In genomic region chr7:126792721-126793443, GRCm38 (mm10) we compare ENCODE assay signal across 8 mouse cellular contexts. TPM values are rescaled to one million over a fixed set of nuclear protein-coding genes. Genes with fewer than 3 reads are reported as not detected.
DNase-seq lines count a peak whose midpoint lies in the region; TF ChIP-seq lines count a peak whose summit lies in the region.

No protein-coding gene starts in this region.

- peaks cover 6% of the 10 kb centered on the region; the same call in 1 of the 2 replicates for H3K4me1 ChIP-seq in kidney, adult 2 months (ENCODE audit: control insufficient read depth, insufficient read depth, low read length)
- H3K4me1 ChIP-seq in bone marrow, adult 2 months (ENCODE audit: control insufficient read depth, insufficient read depth, low read length): peaks cover 4% of the 10 kb centered on the region
- H3K4me1 ChIP-seq in hindbrain, embryonic 10.5 days (replicated peaks): peaks cover 53% of the 10 kb centered on the region
- peaks cover 56% of the 10 kb centered on the region for H3K4me1 ChIP-seq in midbrain, embryonic 10.5 days

- H3K27me3 ChIP-seq in kidney, adult 2 months (replicated peaks; ENCODE audit: control insufficient read depth, insufficient read depth, low read length): no peaks in the 10 kb centered on the region
- no peaks in the 10 kb centered on the region for H3K27me3 ChIP-seq in hindbrain, embryonic 10.5 days (ENCODE audit: insufficient read depth, poor library complexity, severe bottlenecking)
- H3K27me3 ChIP-seq in midbrain, embryonic 10.5 days (ENCODE audit: low read depth, poor library complexity, severe bottlenecking): no peaks in the 10 kb centered on the region

- TF ChIP-seq POLR2A in kidney, adult 2 months (IDR thresholded peaks at IDR 0.05; ENCODE audit: low read depth, low read length): no peak
- TF ChIP-seq POLR2A in bone marrow, adult 2 months (IDR thresholded peaks at IDR 0.05; ENCODE audit: borderline replicate concordance, control insufficient read depth, low read depth, low read length): no peak

- peaks cover 6% of the 10 kb centered on the region; the same call in 1 of the 2 replicates for H3K36me3 ChIP-seq in kidney, adult 2 months (ENCODE audit: control insufficient read depth, insufficient read depth, low read length)
- peaks cover 75% of the 10 kb centered on the region for H3K36me3 ChIP-seq in hindbrain, embryonic 10.5 days
- peaks cover 74% of the 10 kb centered on the region for H3K36me3 ChIP-seq in midbrain, embryonic 10.5 days

- no peak for TF ChIP-seq CTCF in kidney, adult 2 months (conservative IDR thresholded peaks at IDR 0.05; ENCODE audit: insufficient read depth, insufficient read length, low read depth, low read length)
- no peak for TF ChIP-seq CTCF in bone marrow, adult 2 months (IDR thresholded peaks at IDR 0.05; ENCODE audit: control insufficient read depth, insufficient read depth, low read length)

- peak overlapping the region; percentile 41 for H3K27ac ChIP-seq in kidney, adult 2 months (ENCODE audit: insufficient read depth, low read depth, low read length)
- H3K27ac ChIP-seq in bone marrow, adult 2 months (ENCODE audit: control insufficient read depth, insufficient read depth, low read depth, low read length, poor library complexity): peak overlapping the region; percentile 88
- H3K27ac ChIP-seq in hindbrain, embryonic 10.5 days: peak overlapping the region; percentile 98
- H3K27ac ChIP-seq in midbrain, embryonic 10.5 days (replicated peaks): peak overlapping the region; percentile 97

- H3K9me3 ChIP-seq in hindbrain, embryonic 10.5 days: no peaks in the 10 kb centered on the region
- no peaks in the 10 kb centered on the region for H3K9me3 ChIP-seq in midbrain, embryonic 10.5 days (replicated peaks)

- H3K4me3 ChIP-seq in kidney, adult 2 months (ENCODE audit: insufficient read depth, low read depth, low read length): peak overlapping the region; percentile 73
- peak overlapping the region; percentile 77 for H3K4me3 ChIP-seq in bone marrow, adult 2 months (replicated peaks; ENCODE audit: control insufficient read depth, low read depth, low read length)
- H3K4me3 ChIP-seq in hindbrain, embryonic 10.5 days: peak overlapping the region; percentile 98
- peak overlapping the region; percentile 89 for H3K4me3 ChIP-seq in midbrain, embryonic 10.5 days

- WGBS in kidney, adult 2 months: 27% methylated on average over 11 of the region's 11 CpGs
- WGBS in bone marrow, adult 2 months: 29% methylated on average over 11 of the region's 11 CpGs
- 31% methylated on average over 11 of the region's 11 CpGs for WGBS in hindbrain, embryonic 10.5 days
- WGBS in midbrain, embryonic 10.5 days: 29% methylated on average over 11 of the region's 11 CpGs

- no peak for DNase-seq in kidney, adult 2 months
- DNase-seq in kidney, postnatal 25 days: no peak
- DNase-seq in hindbrain, embryonic 10.5 days (ENCODE audit: low spot score): no peak
- no peak for DNase-seq in midbrain, embryonic 10.5 days (ENCODE audit: low spot score)
- DNase-seq in ovary, postnatal 10 days (ENCODE audit: low spot score): no peak
- no peak for DNase-seq in urinary bladder, postnatal 14 days (ENCODE audit: low spot score)
- DNase-seq in adrenal gland, adult 8-10 months: no peak

RNA-seq across cellular contexts. Expression of gene Ppp4c, which starts 0.6 kb away (rescaled TPM):
- 135 and 145 TPM in 2 replicates for polyA plus RNA-seq in kidney, adult 2 months (2012; rRNA removed)
- polyA plus RNA-seq in bone marrow, adult 2 months (2011; ENCODE audit: insufficient read depth, insufficient read length, low replicate concordance, missing spikeins): 90.6 and 130 TPM in 2 replicates
- 391 and 411 TPM in 2 replicates for polyA plus RNA-seq in hindbrain, embryonic 10.5 days (2016; fragmentation: Nextera tagmentation; extraction: Ambion mirVana)
- 376 and 407 TPM in 2 replicates for polyA plus RNA-seq in midbrain, embryonic 10.5 days (2016; fragmentation: Nextera tagmentation; extraction: Ambion mirVana)
- total RNA-seq in adrenal gland, adult 8-10 months (2022): 100 to 1,000 TPM in 1 of 4 experiments, 10 to 100 TPM in 3; 85.9 to 100 (median 94.9) TPM

RNA-seq across cellular contexts. Expression of gene Fam57b, which starts 4.6 kb away (rescaled TPM):
- 4.2 and 6.3 TPM in 2 replicates for polyA plus RNA-seq in kidney, adult 2 months (2012; rRNA removed)
- polyA plus RNA-seq in bone marrow, adult 2 months (2011; ENCODE audit: insufficient read depth, insufficient read length, low replicate concordance, missing spikeins): 1.9 TPM in 1 of 2 replicates, not detected in the other
- 4.7 and 12.7 TPM in 2 replicates for polyA plus RNA-seq in hindbrain, embryonic 10.5 days (2016; fragmentation: Nextera tagmentation; extraction: Ambion mirVana)
- polyA plus RNA-seq in midbrain, embryonic 10.5 days (2016; fragmentation: Nextera tagmentation; extraction: Ambion mirVana): 4.1 and 7.7 TPM in 2 replicates
- total RNA-seq in adrenal gland, adult 8-10 months (2022): 10 to 100 TPM in 3 of 4 experiments, 1 to 10 TPM in 1; 9.4 to 16.7 (median 13.8) TPM

RNA-seq across cellular contexts. Expression of gene Tbx6, which starts 11.6 kb away (rescaled TPM):
- polyA plus RNA-seq in kidney, adult 2 months (2012; rRNA removed): 2.1 and 2.2 TPM in 2 replicates
- polyA plus RNA-seq in bone marrow, adult 2 months (2011; ENCODE audit: insufficient read depth, insufficient read length, low replicate concordance, missing spikeins): 7.5 and 13.7 TPM in 2 replicates
- polyA plus RNA-seq in hindbrain, embryonic 10.5 days (2016; fragmentation: Nextera tagmentation; extraction: Ambion mirVana): 0.22 and 0.47 TPM in 2 replicates
- 0.42 and 0.64 TPM in 2 replicates for polyA plus RNA-seq in midbrain, embryonic 10.5 days (2016; fragmentation: Nextera tagmentation; extraction: Ambion mirVana)
- under 1 TPM in 3 of 4 experiments, not detected in 1; 0.35 to 0.74 (median 0.56) TPM for total RNA-seq in adrenal gland, adult 8-10 months (2022)

RNA-seq across cellular contexts. Expression of gene Ypel3, which starts 16.1 kb away (rescaled TPM):
- 290 and 371 TPM in 2 replicates for polyA plus RNA-seq in kidney, adult 2 months (2012; rRNA removed)
- 236 and 411 TPM in 2 replicates for polyA plus RNA-seq in bone marrow, adult 2 months (2011; ENCODE audit: insufficient read depth, insufficient read length, low replicate concordance, missing spikeins)
- polyA plus RNA-seq in hindbrain, embryonic 10.5 days (2016; fragmentation: Nextera tagmentation; extraction: Ambion mirVana): 51.3 and 89.7 TPM in 2 replicates
- polyA plus RNA-seq in midbrain, embryonic 10.5 days (2016; fragmentation: Nextera tagmentation; extraction: Ambion mirVana): 41.0 and 60.5 TPM in 2 replicates
- total RNA-seq in adrenal gland, adult 8-10 months (2022): 100 to 1,000 TPM; 114 to 148 (median 125) TPM

RNA-seq across cellular contexts. Expression of gene Gdpd3, which starts 26.7 kb away (rescaled TPM):
- 58.2 and 61.4 TPM in 2 replicates for polyA plus RNA-seq in kidney, adult 2 months (2012; rRNA removed)
- polyA plus RNA-seq in bone marrow, adult 2 months (2011; ENCODE audit: insufficient read depth, insufficient read length, low replicate concordance, missing spikeins): 20.1 and 40.1 TPM in 2 replicates
- 0.55 and 1.3 TPM in 2 replicates for polyA plus RNA-seq in hindbrain, embryonic 10.5 days (2016; fragmentation: Nextera tagmentation; extraction: Ambion mirVana)
- 0.68 and 1.1 TPM in 2 replicates for polyA plus RNA-seq in midbrain, embryonic 10.5 days (2016; fragmentation: Nextera tagmentation; extraction: Ambion mirVana)
- total RNA-seq in adrenal gland, adult 8-10 months (2022): 1 to 10 TPM; 1.8 to 9.2 (median 5.6) TPM

Comparison
In these comparisons a context has a peak if more than half of its experiments do, and no peak if none do; other contexts are left out.
1. H3K27ac ChIP-seq: peak in every context shown above with its lines; median percentile 98 in hindbrain, embryonic 10.5 days; 97 in midbrain, embryonic 10.5 days; 88 in bone marrow, adult 2 months; 41 in kidney, adult 2 months.